Comparison of ENCODE assay signal across 15 mouse cellular contexts in the genomic region with DNA sequence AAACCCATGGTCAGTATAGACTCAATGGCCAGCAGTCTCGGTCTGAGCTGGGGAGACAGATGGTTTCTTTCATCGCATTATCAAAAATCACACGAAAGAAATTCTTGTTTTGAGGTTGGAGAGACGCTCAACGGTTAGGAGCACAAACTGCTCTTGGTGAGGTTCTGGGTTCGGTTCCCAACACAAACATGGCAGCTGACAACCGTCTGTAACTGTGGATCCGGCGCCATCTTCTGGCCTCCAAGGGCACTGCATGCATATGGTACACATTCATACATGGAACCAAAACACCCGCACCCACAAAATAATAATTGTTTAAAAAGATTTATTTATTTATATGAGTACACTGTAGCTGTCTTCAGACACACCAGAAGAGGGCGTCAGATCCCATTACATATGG. TPM values are rescaled to one million over a fixed set of nuclear protein-coding genes. Genes with fewer than 3 reads are reported as not detected.
DNase-seq lines count a peak whose midpoint lies in the region; ATAC-seq and TF ChIP-seq lines count a peak whose summit lies in the region.
"Had no signal": no experiment of that assay in that cellular context is flagged by ENCODE, and none has a peak within 500 bp of the region (broad histone marks: within the 10 kb centered on the region; RNA-seq: fewer than 3 reads in every experiment).

No protein-coding gene starts in this region.

- DNase-seq in kidney, postnatal 0 days (ENCODE audit: low spot score) = no peak
- DNase-seq in testis, postnatal 10 days (ENCODE audit: low spot score) = no peak
- peak; percentile 73 for DNase-seq in MEL (ENCODE audit: low read depth, low spot score)
- no peak for DNase-seq in heart, postnatal 14 days
- no peak for DNase-seq in ovary, postnatal 36 days (ENCODE audit: low spot score)
- DNase-seq: adrenal gland, postnatal 10 days; cerebellum, adult 18-20 months; embryo, embryonic 11 days had no signal

- intact Hi-C loops in heart, postnatal 14 days (cut with DNase I) = no loop called here

- H3K9ac ChIP-seq in kidney, postnatal 0 days (ENCODE audit: low read depth, low read length) = no peak overlapping the region
- H3K9ac ChIP-seq in kidney, embryonic 15.5 days = no peak overlapping the region
- no peak overlapping the region for H3K9ac ChIP-seq in MEL (ENCODE audit: control insufficient read depth, low read depth, low read length, poor library complexity, severe bottlenecking)

- TF ChIP-seq CTCF in kidney, postnatal 0 days (IDR thresholded peaks at IDR 0.05; ENCODE audit: low read depth) = peak; percentile 44
- TF ChIP-seq CTCF in testis, adult 2 months (IDR thresholded peaks at IDR 0.05; ENCODE audit: control insufficient read depth, insufficient read depth, insufficient replicate concordance, low read depth, low read length) = peak; percentile 81; the same call in 1 of the 2 replicates
- peak; percentile 72 to 90 (median 78) for TF ChIP-seq CTCF in MEL (IDR thresholded peaks at IDR 0.05 in 2 of 3, conservative IDR thresholded peaks at IDR 0.05 in 1 of 3; ENCODE audit: control insufficient read depth in 1 of 3, insufficient read depth in 1 of 3, low read depth in 2 of 3, low read length in 3 of 3, poor library complexity in 1 of 3, severe bottlenecking in 1 of 3)
- peak; percentile 57; the same call in 1 of the 2 replicates for TF ChIP-seq CTCF in small intestine, adult 2 months (IDR thresholded peaks at IDR 0.05; ENCODE audit: extremely low read depth, insufficient read length, insufficient replicate concordance, low read depth, low read length)

- ATAC-seq in kidney, postnatal 0 days (replicated peaks; ENCODE audit: low FRiP score, low read depth) = no peak
- no peak for ATAC-seq in kidney, embryonic 15.5 days (replicated peaks; ENCODE audit: low FRiP score)

- no peak overlapping the region for H3K4me3 ChIP-seq in kidney, postnatal 0 days (replicated peaks; ENCODE audit: low read depth, low read length)
- no peak overlapping the region for H3K4me3 ChIP-seq in kidney, embryonic 15.5 days (replicated peaks)
- H3K4me3 ChIP-seq in testis, adult 2 months (ENCODE audit: control insufficient read depth, low read depth, low read length) = no peak overlapping the region
- no peak overlapping the region for H3K4me3 ChIP-seq in MEL (ENCODE audit: control insufficient read depth in 1 of 2, insufficient read depth in 1 of 2, low read depth in 2 of 2, low read length in 2 of 2)
- H3K4me3 ChIP-seq in small intestine, adult 2 months (ENCODE audit: low read depth, low read length) = no peak overlapping the region
- H3K4me3 ChIP-seq: erythroblast, embryonic 14.5 days; hindbrain, embryonic 10.5 days; megakaryocyte, embryonic 14.5 days; myocyte had no signal

- no peaks in the 10 kb centered on the region for H3K36me3 ChIP-seq in kidney, postnatal 0 days (ENCODE audit: insufficient read depth, low read length)
- no peaks in the 10 kb centered on the region for H3K36me3 ChIP-seq in kidney, embryonic 15.5 days
- H3K36me3 ChIP-seq in testis, adult 2 months (ENCODE audit: control insufficient read depth, insufficient read depth, low read length) = no peaks in the 10 kb centered on the region
- H3K36me3 ChIP-seq in MEL (ENCODE audit: control insufficient read depth in 1 of 2, insufficient read depth in 2 of 2, low read length in 2 of 2) = peaks cover 2 to 22% of the 10 kb centered on the region in 2 experiments; a peak in 3 of 4 replicates
- peaks cover 53% of the 10 kb centered on the region for H3K36me3 ChIP-seq in small intestine, adult 2 months (ENCODE audit: control insufficient read depth, insufficient read depth, low read length)
- H3K36me3 ChIP-seq: hindbrain, embryonic 10.5 days had no signal

- TF ChIP-seq POLR2A in testis, adult 2 months (IDR thresholded peaks at IDR 0.05; ENCODE audit: control insufficient read depth, low read depth, low read length) = no peak
- TF ChIP-seq POLR2A in MEL (IDR thresholded peaks at IDR 0.05; ENCODE audit: control insufficient read depth in 1 of 2, insufficient read depth in 1 of 2, low read depth in 1 of 2, low read length in 2 of 2, poor library complexity in 1 of 2) = no peak
- TF ChIP-seq POLR2A in small intestine, adult 2 months (IDR thresholded peaks at IDR 0.05; ENCODE audit: low read depth, low read length) = no peak

- no peak for TF ChIP-seq EP300 in MEL (IDR thresholded peaks at IDR 0.05; ENCODE audit: low read depth in 1 of 2, low read length in 2 of 2)

- H3K27ac ChIP-seq in kidney, postnatal 0 days = no peak overlapping the region
- no peak overlapping the region for H3K27ac ChIP-seq in kidney, embryonic 15.5 days
- H3K27ac ChIP-seq in testis, adult 2 months (ENCODE audit: control insufficient read depth, insufficient read depth, low read depth, low read length) = no peak overlapping the region
- H3K27ac ChIP-seq in MEL (ENCODE audit: control insufficient read depth, low read depth, low read length) = peak overlapping the region; percentile 90
- H3K27ac ChIP-seq in small intestine, adult 2 months (ENCODE audit: insufficient read depth, low read depth, low read length) = no peak overlapping the region
- H3K27ac ChIP-seq: hindbrain, embryonic 10.5 days had no signal

- no peaks in the 10 kb centered on the region for H3K9me3 ChIP-seq in kidney, postnatal 0 days (replicated peaks; ENCODE audit: low read length)
- H3K9me3 ChIP-seq in kidney, embryonic 15.5 days (replicated peaks) = no peaks in the 10 kb centered on the region
- H3K9me3 ChIP-seq in MEL (replicated peaks; ENCODE audit: insufficient read depth, low read length) = no peaks in the 10 kb centered on the region
- H3K9me3 ChIP-seq: hindbrain, embryonic 10.5 days had no signal

- H3K4me1 ChIP-seq in kidney, postnatal 0 days (replicated peaks; ENCODE audit: insufficient read depth, low read length) = no peaks in the 10 kb centered on the region
- H3K4me1 ChIP-seq in kidney, embryonic 15.5 days = peaks cover 11% of the 10 kb centered on the region; the same call in 1 of the 2 replicates
- H3K4me1 ChIP-seq in testis, adult 2 months (ENCODE audit: control insufficient read depth, insufficient read depth, low read length) = peaks cover 8% of the 10 kb centered on the region
- H3K4me1 ChIP-seq in MEL (ENCODE audit: control insufficient read depth in 1 of 2, insufficient read depth in 2 of 2, low read length in 2 of 2) = peaks cover 20 to 31% of the 10 kb centered on the region in 2 experiments
- peaks cover 12% of the 10 kb centered on the region for H3K4me1 ChIP-seq in small intestine, adult 2 months (ENCODE audit: control insufficient read depth, insufficient read depth, insufficient read length, low read length)
- H3K4me1 ChIP-seq: hindbrain, embryonic 10.5 days had no signal

- 83% methylated on average over 11 of the region's 11 CpGs for WGBS in kidney, postnatal 0 days
- 83% methylated on average over 11 of the region's 11 CpGs for WGBS in kidney, embryonic 15.5 days
- 86% methylated on average over 11 of the region's 11 CpGs for WGBS in small intestine, adult 2 months

- no peak overlapping the region for H3K4me2 ChIP-seq in kidney, postnatal 0 days (ENCODE audit: low read length)
- H3K4me2 ChIP-seq in kidney, embryonic 15.5 days = no peak overlapping the region

- H3K27me3 ChIP-seq in kidney, postnatal 0 days (ENCODE audit: insufficient read depth, low read length) = no peaks in the 10 kb centered on the region
- H3K27me3 ChIP-seq in kidney, embryonic 15.5 days = 0 out of 2 replicates have a peak, but pooled peaks cover 8% of the 10 kb centered on the region
- H3K27me3 ChIP-seq in testis, adult 2 months (ENCODE audit: control insufficient read depth, insufficient read depth, low read length) = no peaks in the 10 kb centered on the region
- H3K27me3 ChIP-seq in MEL (ENCODE audit: control insufficient read depth in 1 of 2, insufficient read depth in 2 of 2, low read length in 2 of 2) = no peaks in the 10 kb centered on the region
- H3K27me3 ChIP-seq in small intestine, adult 2 months (ENCODE audit: control insufficient read depth, insufficient read depth, low read length) = no peaks in the 10 kb centered on the region

- TF ChIP-seq RAD21 in MEL (IDR thresholded peaks at IDR 0.05; ENCODE audit: low read depth, low read length) = peak; percentile 81

- no peaks in the 10 kb centered on the region for H3K79me2 ChIP-seq in MEL (ENCODE audit: control insufficient read depth, insufficient read depth, low read length, poor library complexity)

RNA-seq across cellular contexts. Expression of a gene that starts 10.6 kb away (rescaled TPM):
- polyA plus RNA-seq in kidney, postnatal 0 days (2015; fragmentation: Nextera tagmentation; extraction: Ambion mirVana) = 1.2 and 1.3 TPM in 2 replicates
- polyA plus RNA-seq in kidney, embryonic 15.5 days (2015; fragmentation: Nextera tagmentation; extraction: Ambion mirVana) = 1.0 and 2.4 TPM in 2 replicates
- polyA plus RNA-seq in testis, adult 2 months (2012; rRNA removed) = 0.67 and 0.78 TPM in 2 replicates
- total RNA-seq in MEL (2012; rRNA removed) = 17.0 and 17.5 TPM in 2 replicates
- 10 to 100 TPM in 1 of 2 experiments, not detected in 1; 16.1 TPM for polyA plus RNA-seq in MEL (2012; ENCODE audit: insufficient read depth in 1 of 2, insufficient read length in 2 of 2, low read depth in 1 of 2, low replicate concordance in 2 of 2, missing spikeins in 1 of 2)
- polyA plus RNA-seq in small intestine, adult 2 months (2012; rRNA removed) = 35.2 and 73.0 TPM in 2 replicates
- 1 to 10 TPM; 1.5 to 1.8 TPM for total RNA-seq in heart, postnatal 14 days (2021)

RNA-seq across cellular contexts. Expression of a gene that starts 30.9 kb away (rescaled TPM):
- 50.5 and 58.6 TPM in 2 replicates for polyA plus RNA-seq in kidney, postnatal 0 days (2015; fragmentation: Nextera tagmentation; extraction: Ambion mirVana)
- polyA plus RNA-seq in kidney, embryonic 15.5 days (2015; fragmentation: Nextera tagmentation; extraction: Ambion mirVana) = 16.5 and 18.3 TPM in 2 replicates
- polyA plus RNA-seq in testis, adult 2 months (2012; rRNA removed) = 1.3 and 1.6 TPM in 2 replicates
- total RNA-seq in MEL (2012; rRNA removed) = 42.2 and 60.3 TPM in 2 replicates
- polyA plus RNA-seq in MEL (2012; ENCODE audit: insufficient read depth in 1 of 2, insufficient read length in 2 of 2, low read depth in 1 of 2, low replicate concordance in 2 of 2, missing spikeins in 1 of 2) = 10 to 100 TPM in 1 of 2 experiments, not detected in 1; 51.4 TPM
- 55.9 and 26,246 TPM in 2 replicates for polyA plus RNA-seq in small intestine, adult 2 months (2012; rRNA removed)
- 1 to 10 TPM in 1 of 2 experiments, under 1 TPM in 1; 0.51 to 1.1 TPM for total RNA-seq in heart, postnatal 14 days (2021)

RNA-seq across cellular contexts. Expression of a gene that starts 43.0 kb away (rescaled TPM):
- polyA plus RNA-seq in kidney, postnatal 0 days (2015; fragmentation: Nextera tagmentation; extraction: Ambion mirVana) = 7.5 and 9.5 TPM in 2 replicates
- 9.6 and 9.9 TPM in 2 replicates for polyA plus RNA-seq in kidney, embryonic 15.5 days (2015; fragmentation: Nextera tagmentation; extraction: Ambion mirVana)
- 18.2 and 18.3 TPM in 2 replicates for polyA plus RNA-seq in testis, adult 2 months (2012; rRNA removed)
- 0.35 and 0.72 TPM in 2 replicates for total RNA-seq in MEL (2012; rRNA removed)
- polyA plus RNA-seq in MEL (2012; ENCODE audit: insufficient read depth in 1 of 2, insufficient read length in 2 of 2, low read depth in 1 of 2, low replicate concordance in 2 of 2, missing spikeins in 1 of 2) = 1 to 10 TPM in 1 of 2 experiments, not detected in 1; 2.5 TPM
- 0.51 and 0.98 TPM in 2 replicates for polyA plus RNA-seq in small intestine, adult 2 months (2012; rRNA removed)
- 1 to 10 TPM; 4.4 to 6.9 TPM for total RNA-seq in heart, postnatal 14 days (2021)

RNA-seq across cellular contexts. Expression of a gene that starts 49.2 kb away (rescaled TPM):
- polyA plus RNA-seq in kidney, postnatal 0 days (2015; fragmentation: Nextera tagmentation; extraction: Ambion mirVana) = 0.93 and 0.97 TPM in 2 replicates
- 2.6 and 3.2 TPM in 2 replicates for polyA plus RNA-seq in kidney, embryonic 15.5 days (2015; fragmentation: Nextera tagmentation; extraction: Ambion mirVana)
- 19.3 and 19.7 TPM in 2 replicates for polyA plus RNA-seq in testis, adult 2 months (2012; rRNA removed)
- 79.9 and 94.7 TPM in 2 replicates for total RNA-seq in MEL (2012; rRNA removed)
- polyA plus RNA-seq in MEL (2012; ENCODE audit: insufficient read depth in 1 of 2, insufficient read length in 2 of 2, low read depth in 1 of 2, low replicate concordance in 2 of 2, missing spikeins in 1 of 2) = 100 to 1,000 TPM; 106 to 128 TPM
- 6.6 and 13.0 TPM in 2 replicates for polyA plus RNA-seq in small intestine, adult 2 months (2012; rRNA removed)
- 1 to 10 TPM; 1.8 to 3.9 TPM for total RNA-seq in heart, postnatal 14 days (2021)
- polyA plus RNA-seq: myocyte had no signal
